Mouse (Mus musculus) heart, postnatal 0 days (tissue): ENCODE measurements at regions not wholly inside any gene's neighbourhood (a gene's known extent, or its start where the extent isn't known, plus 50 kb on each side); places are given as distances from the start of the nearest gene placed in this dataset.

Experiments used
- ATAC-seq: fragments of 200-750 bp; cut with Nextera tagmentation; 2 replicates; pipeline ENCODE4 v1.8.0; 2017; ENCODE audit warnings: low read depth, moderate number of reproducible peaks, moderate library complexity; ENCODE audit not compliant: insufficient read depth
- DNase-seq: peaks from one replicate; pipeline ENCODE4 v3.0.0-alpha.2; 2016; ENCODE audit warnings: low spot score
- H3K27ac ChIP-seq: fragments of 300-500 bp; sonication (generic); 2 replicates; pipeline ENCODE4 v1.5.1; 2014; ENCODE audit warnings: low read depth, mild to moderate bottlenecking
- H3K27me3 ChIP-seq: fragments of 300-500 bp; sonication (generic); 2 replicates; pipeline ENCODE4 v1.6.1; 2014; ENCODE audit warnings: low read length, mixed read lengths; ENCODE audit not compliant: control insufficient read depth, insufficient read depth
- H3K36me3 ChIP-seq: fragments of 300-500 bp; sonication (generic); replicated peaks from 2 replicates; pipeline ENCODE4 v1.6.1; 2014; ENCODE audit warnings: low read length, mixed read lengths; ENCODE audit not compliant: control insufficient read depth, insufficient read depth
- H3K4me1 ChIP-seq: fragments of 300-500 bp; sonication (generic); 2 replicates; pipeline ENCODE4 v1.6.1; 2014; ENCODE audit warnings: antibody characterized with exemption; ENCODE audit not compliant: control insufficient read depth, insufficient read depth
- H3K4me2 ChIP-seq: fragments of 300-500 bp; sonication (generic); 2 replicates; pipeline ENCODE4 v1.6.1; 2014; ENCODE audit warnings: low read depth, mild to moderate bottlenecking, low read length, moderate library complexity
- H3K4me3 ChIP-seq: fragments of 300-500 bp; sonication (generic); 2 replicates; pipeline ENCODE4 v1.5.1; 2014; ENCODE audit warnings: low read depth, low read length
- H3K9ac ChIP-seq: fragments of 300-500 bp; sonication (generic); replicated peaks from 2 replicates; pipeline ENCODE4 v1.6.1; 2014; ENCODE audit warnings: low read depth, low read length, mixed read lengths
- H3K9me3 ChIP-seq: fragments of 300-500 bp; sonication (generic); replicated peaks from 2 replicates; pipeline ENCODE4 v1.6.1; 2016; ENCODE audit warnings: low read length; ENCODE audit not compliant: control insufficient read depth
- CTCF ChIP-seq: IDR thresholded peaks from 2 replicates; pipeline ENCODE4 v1.5.1; 2016; ENCODE audit warnings: antibody characterized with exemption, control low read depth, low read depth
- EP300 ChIP-seq: IDR thresholded peaks from 2 replicates; pipeline ENCODE4 v1.6.1; 2016; ENCODE audit warnings: antibody characterized with exemption, low read depth
- WGBS: fragments of 180-500 bp; shearing (Covaris S2); extraction: QIAGEN DNeasy Blood & Tissue Kit; methylation state at CpG from one replicate; pipeline ENCODE4 v1.1.7; 2014; 5-methylcytosine and 5-hydroxymethylcytosine counted together

GRCm38 (mm10) chr19:15784644-15785043 is 162.5 kb downstream of the Psat1 start:
- Histone ChIP-seq H3K27me3 (no peaks in the 10 kb centered on the region), H3K4me2 (no peak overlapping the region), H3K4me3 (no peak overlapping the region), H3K9me3 (no peaks in the 10 kb centered on the region), H3K9ac (no peak overlapping the region), H3K36me3 (no peaks in the 10 kb centered on the region), H3K27ac (no peak overlapping the region), H3K4me1 (no peaks in the 10 kb centered on the region)
- ATAC-seq (no peak), DNase-seq (no peak)
- 57% methylated on average over 4 of the region's 4 CpGs for WGBS
- TF ChIP-seq EP300 (no peak), CTCF (no peak)

- DNase-seq (no peak), ATAC-seq (no peak)
- Histone ChIP-seq H3K27ac (no peak overlapping the region), H3K4me1 (no peaks in the 10 kb centered on the region), H3K27me3 (no peaks in the 10 kb centered on the region), H3K9ac (no peak overlapping the region), H3K9me3 (no peaks in the 10 kb centered on the region), H3K36me3 (no peaks in the 10 kb centered on the region), H3K4me2 (no peak overlapping the region), H3K4me3 (no peak overlapping the region)
- TF ChIP-seq CTCF, result no peak
- no peak for TF ChIP-seq EP300
- WGBS, result 62% methylated on average over 4 of the region's 4 CpGs
These were observed 177.5 kb downstream of the Psat1 start for GRCm38 (mm10) chr19:15769651-15770050.

- no peak overlapping the region for H3K4me2 ChIP-seq
- H3K4me1 ChIP-seq, result no peaks in the 10 kb centered on the region
- no peaks in the 10 kb centered on the region for H3K36me3 ChIP-seq
- H3K27me3 ChIP-seq, result no peaks in the 10 kb centered on the region
- no peaks in the 10 kb centered on the region for H3K9me3 ChIP-seq
- no peak overlapping the region for H3K9ac ChIP-seq
- H3K27ac ChIP-seq, result no peak overlapping the region
- TF ChIP-seq CTCF (no peak), EP300 (no peak)
- 88% methylated on average over 4 of the region's 4 CpGs for WGBS
- no peak overlapping the region for H3K4me3 ChIP-seq
- no peak for ATAC-seq
- no peak for DNase-seq
These were observed 186.1 kb downstream of the Psat1 start for GRCm38 (mm10) chr19:15761086-15761485.

- H3K4me2 ChIP-seq, result no peak overlapping the region
- H3K9ac ChIP-seq, result no peak overlapping the region
- no peaks in the 10 kb centered on the region for H3K9me3 ChIP-seq
- no peaks in the 10 kb centered on the region for H3K27me3 ChIP-seq
- TF ChIP-seq CTCF (no peak), EP300 (no peak)
- DNase-seq, result no peak
- no peak overlapping the region for H3K4me3 ChIP-seq
- H3K4me1 ChIP-seq, result no peaks in the 10 kb centered on the region
- 54% methylated on average over 8 of the region's 8 CpGs for WGBS
- H3K27ac ChIP-seq, result no peak overlapping the region
- no peaks in the 10 kb centered on the region for H3K36me3 ChIP-seq
- ATAC-seq, result no peak
These were observed 201.9 kb downstream of the Psat1 start for GRCm38 (mm10) chr19:15745026-15745777.

GRCm38 (mm10) chr19:15736200-15736599 is 210.9 kb downstream of the Psat1 start:
- H3K27me3 ChIP-seq, result no peaks in the 10 kb centered on the region
- WGBS, result 66% methylated on average over 2 of the region's 2 CpGs
- H3K4me1 ChIP-seq, result no peaks in the 10 kb centered on the region
- ATAC-seq, result no peak
- DNase-seq, result no peak
- no peaks in the 10 kb centered on the region for H3K9me3 ChIP-seq
- TF ChIP-seq EP300 (no peak), CTCF (no peak)
- H3K36me3 ChIP-seq, result no peaks in the 10 kb centered on the region
- no peak overlapping the region for H3K4me3 ChIP-seq
- no peak overlapping the region for H3K27ac ChIP-seq
- no peak overlapping the region for H3K4me2 ChIP-seq
- H3K9ac ChIP-seq, result no peak overlapping the region

- WGBS, result 57% methylated on average over 13 of the region's 13 CpGs
- no peaks in the 10 kb centered on the region for H3K9me3 ChIP-seq
- TF ChIP-seq CTCF (no peak), EP300 (no peak)
- H3K4me3 ChIP-seq, result no peak overlapping the region
- H3K4me2 ChIP-seq, result no peak overlapping the region
- H3K4me1 ChIP-seq, result no peaks in the 10 kb centered on the region
- no peaks in the 10 kb centered on the region for H3K27me3 ChIP-seq
- no peaks in the 10 kb centered on the region for H3K36me3 ChIP-seq
- ATAC-seq (no peak), DNase-seq (no peak)
- no peak overlapping the region for H3K9ac ChIP-seq
- H3K27ac ChIP-seq, result no peak overlapping the region
These were observed 220.2 kb downstream of the Psat1 start for GRCm38 (mm10) chr19:15726785-15727406.
